Mouse (Mus musculus): ENCODE measurements at regions not wholly inside any gene's neighbourhood (a gene's known extent, or its start where the extent isn't known, plus 50 kb on each side); places are given as distances from the start of the nearest gene placed in this dataset.
A peak's percentile ranks its signal among the peaks of the same experiment; 100 is the strongest.

GRCm38 (mm10) chr1:102628061-102628460, 2140.3 kb upstream of the Cdh20 start:
- DNase-seq (ENCODE audit: low read depth) = peak; percentile 96

GRCm38 (mm10) chr1:102644379-102644778, 2123.9 kb upstream of the Cdh20 start:
- DNase-seq (ENCODE audit: low read depth) = no peak

GRCm38 (mm10) chr1:102687367-102688070, 2080.8 kb upstream of the Cdh20 start:
- no peak for DNase-seq (ENCODE audit: low read depth)

GRCm38 (mm10) chr1:102716459-102716858, 2051.9 kb upstream of the Cdh20 start:
- DNase-seq (ENCODE audit: low read depth) = no peak

GRCm38 (mm10) chr1:102733991-102734390, 2034.3 kb upstream of the Cdh20 start:
- no peak for DNase-seq (ENCODE audit: low read depth)

- DNase-seq (ENCODE audit: low read depth) = no peak
Measured at GRCm38 (mm10) chr1:102735392-102735791, 2032.9 kb upstream of the Cdh20 start.

GRCm38 (mm10) chr1:102757941-102758340, 2010.4 kb upstream of the Cdh20 start:
- no peak for DNase-seq (ENCODE audit: low read depth)

Measured in naive thymus-derived CD4-positive, alpha-beta T cell, adult 2 months (primary cell).